Mouse (Mus musculus) left cerebral cortex, postnatal 4 days (tissue): ENCODE data around the gene Arhgap15. TPM values are rescaled to one million over a fixed set of nuclear protein-coding genes. Genes with fewer than 3 reads are reported as not detected.

Experiments
- DNase-seq: peaks from one replicate; pipeline ENCODE4 v3.0.0-alpha.2; 2022
- intact Hi-C: fragments of 180-260 bp; cut with DNase I; formaldehyde crosslinking; loops from one replicate; pipeline ENCODE4 v1.15.1; 2025
- total RNA-seq, 2 experiments: library from RNA; stranded (reverse); gene quantifications; 2 replicates each; pipeline ENCODE4 v1.2.3; 2021

Arhgap15 gene
- total RNA-seq, 2 experiments from 2014 or later, result 2.1 to 2.6 TPM

DNA sequence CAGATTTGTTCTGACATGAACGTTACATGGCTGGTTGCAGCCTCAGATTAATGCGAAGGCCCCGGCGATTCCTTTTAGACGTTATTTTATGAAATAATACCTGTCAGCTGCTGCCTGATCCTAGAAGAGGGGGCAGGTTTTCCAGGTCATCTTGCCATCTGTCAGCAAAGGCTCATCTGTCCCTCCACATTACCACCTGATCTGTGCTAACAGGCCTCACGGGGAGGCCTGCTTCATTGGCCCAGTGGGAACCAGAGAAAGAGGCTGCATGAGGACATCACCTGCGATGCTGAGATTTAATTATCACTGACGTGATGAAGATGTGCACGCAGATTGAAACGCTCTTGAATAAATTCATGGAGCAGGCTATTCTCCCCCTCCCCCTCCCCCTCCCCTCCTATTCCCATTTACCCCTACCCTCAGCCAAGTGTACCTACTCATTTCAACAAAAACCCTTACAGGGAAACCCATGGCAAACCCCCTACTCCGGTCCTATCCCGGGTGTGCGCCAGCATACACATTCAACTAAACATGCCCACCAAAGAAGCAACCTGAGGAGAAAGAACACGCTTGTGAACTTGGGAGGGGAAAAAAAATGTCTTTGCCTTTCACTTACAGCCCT is 268.9 kb downstream of the Arhgap15 start:
- peak; percentile 45 for DNase-seq
- intact Hi-C loops, result no loop called here

DNA sequence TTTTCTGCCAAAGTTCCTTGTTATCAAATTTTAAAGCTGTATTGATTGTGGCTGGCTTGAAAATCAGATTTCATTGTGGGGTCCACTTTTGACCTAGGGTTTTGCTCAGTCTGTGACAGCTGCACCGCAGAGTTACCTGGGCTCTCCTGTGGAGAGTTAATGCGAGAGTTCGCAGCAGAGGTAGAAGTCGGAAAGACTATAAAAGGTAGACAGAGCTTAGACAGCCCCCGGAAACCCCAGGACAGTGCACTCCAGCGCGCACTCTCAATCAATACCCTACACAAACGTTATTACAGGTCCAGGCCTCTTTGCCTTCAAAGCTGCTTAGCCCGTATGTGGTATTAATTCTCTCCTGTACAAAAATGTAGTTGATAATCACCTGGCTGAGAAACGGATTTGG is 269.4 kb downstream of the Arhgap15 start:
- no peak for DNase-seq
- intact Hi-C loops, result no loop called here

DNA sequence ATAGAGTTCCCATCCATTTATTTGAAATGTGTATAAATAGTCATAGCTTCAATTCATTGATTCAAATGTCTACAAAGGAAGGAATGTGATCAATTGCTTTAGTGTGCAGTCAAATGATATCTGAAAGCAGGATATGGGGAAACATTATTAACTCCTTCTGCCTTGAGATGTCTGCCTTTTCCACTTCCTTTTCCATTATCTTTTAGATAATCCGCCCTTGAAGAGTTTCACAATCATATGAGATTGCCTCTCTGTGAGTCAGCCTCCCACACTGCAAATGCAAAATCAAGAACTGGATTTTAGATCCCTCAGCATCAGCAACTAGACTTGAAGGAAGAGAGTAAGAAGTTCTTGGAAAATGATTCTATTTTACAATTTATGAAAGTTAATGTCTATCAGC is 276.1 kb downstream of the Arhgap15 start:
- no peak for DNase-seq
- intact Hi-C loops, result no loop called here

DNA sequence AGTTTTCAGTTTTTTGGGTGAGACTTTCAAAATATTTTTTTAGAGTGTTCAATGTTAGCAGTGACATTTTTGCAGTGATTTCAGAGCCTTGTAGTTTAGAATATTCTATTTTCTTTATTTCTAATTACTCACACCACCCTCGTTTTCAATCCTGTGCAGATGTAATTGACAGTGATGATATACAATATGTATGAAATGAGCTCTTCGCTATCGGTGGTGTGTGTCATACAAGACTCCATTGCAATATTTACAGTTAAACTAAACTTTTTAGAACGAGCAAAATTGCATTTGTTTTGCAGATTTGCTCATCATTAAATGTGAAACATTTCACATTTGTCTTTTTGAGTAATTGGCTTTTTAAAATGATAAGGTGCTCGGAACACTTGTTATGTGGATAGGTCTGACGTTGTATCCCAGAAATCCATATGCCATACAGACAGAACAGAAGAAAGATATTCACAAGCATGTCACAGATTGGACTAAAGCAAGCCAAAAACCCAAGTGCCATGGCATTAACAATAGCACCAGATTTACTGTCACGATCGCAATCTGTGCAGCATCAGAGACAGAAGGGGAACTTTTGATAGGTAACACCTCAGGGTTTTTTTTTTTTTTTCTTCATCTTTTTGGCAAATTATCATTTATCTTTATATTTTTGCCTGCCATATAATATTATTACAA is 280.6 kb downstream of the Arhgap15 start:
- DNase-seq, result no peak
- intact Hi-C loops, result no loop called here

DNA sequence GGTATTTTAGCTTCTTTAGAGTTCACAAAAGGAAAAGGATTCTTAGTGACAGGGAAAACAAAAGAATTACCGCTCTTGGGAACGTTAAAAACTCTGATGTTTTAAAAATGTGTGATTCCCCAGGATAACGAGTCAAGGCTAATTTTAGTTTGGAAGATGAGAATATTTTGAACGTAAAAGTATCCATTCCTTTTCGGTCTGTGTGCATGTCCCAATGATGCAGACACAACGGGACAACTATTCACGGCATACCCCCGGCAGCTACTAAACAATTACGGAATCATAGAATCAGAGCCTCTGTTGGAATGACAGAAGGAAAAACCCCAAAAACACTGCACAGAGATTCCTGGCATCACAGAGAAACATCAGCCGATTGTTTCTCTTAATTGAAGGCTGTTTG is 281.2 kb downstream of the Arhgap15 start:
- DNase-seq, result no peak
- intact Hi-C loops, result no loop called here

DNA sequence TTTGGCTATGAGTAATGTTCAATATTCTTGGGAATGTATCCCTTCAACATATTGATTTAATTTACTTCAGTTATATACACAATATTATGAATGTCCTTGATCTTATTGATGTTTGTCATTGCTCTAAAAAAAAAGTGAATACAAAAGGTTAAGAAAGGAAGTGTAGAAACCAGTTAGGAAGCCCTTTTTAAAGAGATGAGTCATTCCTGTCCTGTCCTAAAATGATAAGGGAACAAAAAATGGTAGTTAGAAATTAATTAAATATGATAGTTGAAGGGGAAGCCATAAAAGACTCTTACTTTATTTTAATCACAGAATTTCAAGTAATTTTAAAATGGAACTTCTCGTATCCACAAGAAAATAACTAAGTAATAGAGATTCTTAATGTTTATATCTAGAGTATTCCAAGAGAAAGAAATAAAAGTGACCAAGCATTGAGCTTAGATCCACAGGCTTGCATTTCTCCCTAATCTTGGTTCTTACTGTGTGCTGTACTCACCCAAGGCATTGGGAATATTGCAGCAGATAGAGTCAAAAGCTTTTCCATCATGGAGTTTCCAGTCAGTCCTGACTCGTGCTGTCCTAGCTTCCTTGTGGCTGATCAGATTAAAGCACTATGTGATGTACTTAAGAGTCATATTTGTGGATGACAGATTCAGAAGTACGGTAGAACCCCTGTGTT is 291.0 kb downstream of the Arhgap15 start:
- intact Hi-C loops, result no loop called here
- no peak for DNase-seq

DNA sequence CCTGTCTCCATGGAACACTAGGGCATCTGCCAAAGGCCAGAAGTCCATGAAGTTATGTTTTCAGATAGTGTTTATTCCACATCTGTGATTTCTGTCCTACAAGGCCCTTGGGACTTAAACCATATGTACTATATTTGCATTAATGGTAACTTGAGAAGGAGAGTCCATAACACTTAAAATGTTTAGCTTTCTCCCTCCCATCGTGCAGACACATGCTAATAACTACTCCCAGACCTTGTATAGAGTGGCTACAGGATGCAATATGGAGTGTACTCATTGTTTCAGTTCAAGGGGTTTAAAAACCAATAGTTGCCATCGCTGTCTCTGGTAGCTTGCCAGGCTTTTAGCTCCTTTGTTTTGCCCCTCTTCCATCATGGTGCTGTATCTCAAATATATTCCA is 295.5 kb downstream of the Arhgap15 start:
- intact Hi-C loops, result no loop called here
- DNase-seq, result no peak

DNA sequence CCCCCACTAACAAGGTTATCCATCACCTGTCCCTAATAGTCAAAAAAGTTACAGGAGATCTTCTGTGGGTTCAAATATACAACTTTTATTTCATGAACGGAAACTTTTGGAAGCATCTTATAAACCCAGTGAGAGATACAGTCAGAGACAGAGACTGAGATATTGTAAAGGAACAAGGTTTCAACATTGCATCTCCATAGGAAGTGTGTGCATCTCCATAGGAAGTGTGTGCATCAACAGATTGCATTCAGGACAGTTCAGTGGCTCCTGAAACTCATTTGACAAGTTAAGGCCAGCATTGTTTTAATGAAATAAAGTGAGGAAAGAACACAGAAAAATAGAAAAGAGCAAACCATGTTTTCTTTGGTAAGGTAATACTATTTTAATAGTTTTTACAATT is 296.0 kb downstream of the Arhgap15 start:
- intact Hi-C loops, result no loop called here
- DNase-seq, result no peak

DNA sequence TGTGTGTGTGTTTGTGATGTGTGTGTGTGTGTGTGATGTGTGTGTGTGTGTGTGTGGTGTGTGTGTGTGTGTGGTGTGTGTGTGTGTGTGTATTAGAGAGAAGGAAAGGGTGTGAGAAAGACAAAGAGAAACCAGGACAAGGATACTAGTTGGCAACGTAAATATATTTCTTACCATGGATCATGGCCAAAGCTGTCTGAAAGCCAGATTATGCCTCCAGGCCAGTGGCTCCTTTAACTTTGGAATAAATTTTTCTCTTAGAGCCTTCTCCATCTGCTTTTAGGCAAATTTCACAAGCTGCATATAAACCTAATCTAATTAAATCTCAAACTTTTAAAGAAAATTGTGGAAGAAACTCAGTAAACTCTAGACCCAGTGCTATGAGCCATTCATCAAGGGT is 296.6 kb downstream of the Arhgap15 start:
- intact Hi-C loops, result no loop called here
- DNase-seq, result no peak

DNA sequence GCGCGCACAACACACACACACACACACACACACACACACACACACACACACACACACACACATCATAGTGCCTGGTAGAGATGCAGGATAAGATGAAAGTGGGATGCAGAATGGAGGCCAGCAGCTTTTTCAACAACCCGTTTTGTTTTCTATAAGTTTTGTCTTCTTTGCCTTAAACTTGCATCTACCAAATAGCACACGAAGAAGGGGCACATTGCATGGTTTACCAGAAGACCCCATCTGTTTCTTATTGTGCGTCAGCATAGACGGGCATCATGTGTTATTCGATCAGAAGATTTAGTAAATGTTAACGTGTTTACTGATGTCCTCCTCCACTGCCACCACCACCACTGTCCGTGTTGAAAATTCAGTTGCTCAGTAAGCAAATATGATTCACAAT is 311.7 kb downstream of the Arhgap15 start:
- intact Hi-C loops, result no loop called here
- DNase-seq, result no peak

DNA sequence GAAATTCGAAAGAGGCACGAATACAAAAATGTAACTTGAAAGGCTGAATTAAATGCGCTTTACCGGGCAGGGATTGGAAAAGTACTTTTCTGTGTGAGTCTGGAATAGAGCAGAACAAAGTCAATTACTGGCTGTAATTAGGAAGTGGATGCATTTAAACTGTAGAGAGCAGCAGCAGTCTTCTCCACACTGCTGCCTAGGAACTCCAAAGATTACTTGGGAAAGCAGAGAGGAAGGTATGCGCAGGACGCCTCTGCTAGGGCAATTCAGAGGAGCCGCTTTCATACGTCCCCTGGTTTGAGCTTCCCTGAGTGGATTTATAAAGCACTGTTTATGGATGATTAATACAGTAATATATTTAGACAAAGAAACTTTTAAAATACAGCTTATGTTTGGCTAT is 312.1 kb downstream of the Arhgap15 start:
- intact Hi-C loops, result no loop called here
- no peak for DNase-seq

DNA sequence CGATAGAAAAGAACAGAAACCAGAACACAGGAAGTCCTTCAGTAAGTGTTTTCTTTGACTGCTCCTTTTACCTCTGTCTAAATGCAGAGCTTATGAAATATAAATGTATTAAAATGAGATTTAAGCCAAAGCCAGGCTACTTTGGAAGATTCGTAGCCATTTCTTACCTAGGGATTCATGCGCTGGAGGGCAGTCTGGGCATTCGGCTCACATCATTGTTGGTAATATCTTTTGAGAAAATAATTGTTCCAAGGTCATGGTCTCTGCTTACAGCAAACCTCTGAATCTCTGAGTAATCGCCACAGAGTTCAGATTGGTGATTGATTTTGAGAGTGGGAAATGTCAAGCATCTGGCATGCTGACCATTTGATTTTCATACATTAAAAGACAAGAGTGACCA is 316.4 kb downstream of the Arhgap15 start:
- intact Hi-C loops, result no loop called here
- no peak for DNase-seq

DNA sequence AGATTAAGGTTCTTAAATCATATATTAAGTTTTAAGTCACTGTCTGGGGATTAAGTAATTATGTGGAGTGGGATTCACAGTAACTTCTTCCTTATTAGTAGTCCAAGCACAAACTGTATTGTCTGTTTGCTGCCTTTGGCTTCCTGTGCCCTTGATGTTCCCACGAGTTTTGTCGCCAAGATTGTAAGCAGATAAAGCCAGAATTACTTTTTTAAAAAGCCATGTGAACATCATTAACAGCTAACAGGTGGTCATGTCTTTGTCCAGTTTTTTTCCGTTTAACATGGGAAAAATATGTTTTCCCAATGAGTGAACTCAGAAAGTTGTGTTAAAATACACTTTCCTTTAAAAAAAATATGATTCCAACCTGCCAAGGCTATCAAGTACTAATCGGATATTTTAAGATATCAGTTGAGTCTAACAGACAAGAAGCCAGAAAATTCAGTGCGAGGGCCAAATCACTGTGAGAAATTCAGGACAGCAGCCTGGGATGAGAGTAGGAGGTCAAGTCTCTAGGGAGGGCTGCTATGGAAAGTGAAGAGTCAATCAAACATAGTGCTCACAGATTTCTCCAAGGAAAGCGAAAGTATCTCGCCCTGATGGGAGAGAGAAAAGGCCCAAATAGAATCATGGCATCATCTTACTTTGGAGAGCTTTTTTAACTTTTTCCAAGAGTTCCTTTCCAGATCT is 319.7 kb downstream of the Arhgap15 start:
- intact Hi-C loops, result no loop called here
- DNase-seq, result peak; percentile 5

DNA sequence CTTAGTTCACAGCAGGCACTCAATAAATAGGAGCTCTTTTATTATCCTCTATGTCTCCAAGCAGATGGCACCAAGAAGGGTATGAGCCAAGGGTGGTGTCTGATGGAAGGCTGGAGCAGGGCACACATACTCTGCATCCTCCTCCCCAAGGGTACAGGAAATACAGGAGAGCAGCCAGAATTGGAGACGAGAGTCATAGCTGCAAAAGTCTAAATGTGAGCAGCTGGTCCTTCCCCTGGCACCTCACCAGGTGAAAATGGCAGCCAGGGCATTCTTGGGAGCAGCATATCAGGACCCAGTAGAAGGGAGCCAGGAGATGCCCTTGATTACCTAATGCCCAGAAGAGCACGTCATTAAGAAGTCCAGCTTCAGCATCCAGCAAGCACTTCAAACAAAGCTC is 320.3 kb downstream of the Arhgap15 start:
- DNase-seq, result peak; percentile 72
- intact Hi-C loops, result no loop called here

DNA sequence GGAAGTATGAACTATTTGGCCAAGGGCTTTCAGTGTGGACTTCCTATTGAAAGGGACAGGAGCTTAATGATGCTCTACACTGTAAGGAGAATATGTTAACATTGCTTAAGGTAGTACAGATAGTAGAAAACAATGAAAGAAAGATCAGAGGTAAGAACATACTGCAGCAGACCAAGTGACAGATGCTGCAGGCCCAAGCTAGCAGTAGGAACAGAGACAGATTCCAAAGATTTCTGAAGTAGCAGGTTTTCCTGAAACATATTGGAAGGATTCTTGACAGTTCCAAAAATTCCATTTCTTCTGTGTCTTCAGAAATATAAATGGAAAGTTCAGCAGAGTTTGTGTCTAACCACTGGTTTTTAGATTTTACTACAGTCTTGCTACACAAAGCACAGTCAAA is 327.9 kb downstream of the Arhgap15 start:
- intact Hi-C loops, result no loop called here
- DNase-seq, result no peak

DNA sequence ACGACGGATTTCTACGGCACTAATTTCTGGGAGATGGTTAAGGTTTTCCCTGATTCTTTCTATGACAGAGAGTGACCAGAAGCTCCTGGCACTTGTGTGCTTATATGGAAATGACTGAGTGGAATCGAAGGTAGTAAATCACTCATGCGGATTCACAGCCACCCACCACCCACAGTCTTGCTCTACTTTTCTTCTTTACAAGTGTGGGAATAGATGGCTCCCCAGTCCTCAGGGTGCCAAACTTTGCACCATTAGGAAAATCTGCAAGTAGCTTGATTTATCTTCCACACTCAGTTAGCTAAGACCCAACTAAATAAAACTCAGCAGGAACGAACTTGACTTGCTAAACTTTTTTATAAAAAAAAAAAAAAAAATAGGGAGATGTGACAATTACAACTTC is 331.9 kb downstream of the Arhgap15 start:
- intact Hi-C loops, result no loop called here
- DNase-seq, result no peak

DNA sequence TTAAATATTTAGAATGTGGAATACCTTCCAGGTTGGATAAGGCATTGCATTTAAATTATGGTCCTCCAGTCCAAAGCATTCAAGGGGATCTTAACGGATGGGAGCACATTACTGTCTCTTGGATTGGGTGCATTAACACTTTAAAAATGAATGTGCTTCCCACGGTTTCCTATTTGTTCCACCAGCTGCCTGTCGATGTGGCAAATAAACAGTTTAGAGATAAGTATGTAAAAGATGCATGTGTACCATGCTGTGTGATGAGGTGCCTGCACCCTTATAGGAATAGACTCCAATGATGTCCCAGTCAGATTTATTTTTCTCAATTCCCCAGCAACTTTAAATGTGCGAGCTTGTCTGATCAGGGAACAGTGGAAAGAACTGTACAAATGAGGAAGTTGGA is 332.6 kb downstream of the Arhgap15 start:
- DNase-seq, result no peak
- intact Hi-C loops, result no loop called here

DNA sequence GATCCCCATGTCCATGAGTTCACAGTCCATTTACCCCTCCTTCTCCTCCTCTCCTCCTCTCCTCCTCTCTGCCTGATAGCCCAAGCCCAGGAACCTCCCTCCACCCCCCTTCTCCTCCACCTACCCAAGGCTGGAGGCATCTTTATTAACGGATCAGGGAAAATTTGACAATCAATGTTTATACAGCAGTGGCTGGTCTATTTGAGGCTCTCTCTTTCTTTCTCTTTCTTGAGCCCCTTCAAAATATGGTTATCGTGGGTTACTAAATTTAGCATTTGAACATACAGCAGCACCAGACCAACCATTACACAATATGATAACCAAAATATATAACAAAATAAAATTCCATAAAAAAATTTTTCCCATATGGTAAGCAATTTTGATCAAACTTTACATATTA is 335.8 kb downstream of the Arhgap15 start:
- intact Hi-C loops, result no loop called here
- DNase-seq, result no peak

DNA sequence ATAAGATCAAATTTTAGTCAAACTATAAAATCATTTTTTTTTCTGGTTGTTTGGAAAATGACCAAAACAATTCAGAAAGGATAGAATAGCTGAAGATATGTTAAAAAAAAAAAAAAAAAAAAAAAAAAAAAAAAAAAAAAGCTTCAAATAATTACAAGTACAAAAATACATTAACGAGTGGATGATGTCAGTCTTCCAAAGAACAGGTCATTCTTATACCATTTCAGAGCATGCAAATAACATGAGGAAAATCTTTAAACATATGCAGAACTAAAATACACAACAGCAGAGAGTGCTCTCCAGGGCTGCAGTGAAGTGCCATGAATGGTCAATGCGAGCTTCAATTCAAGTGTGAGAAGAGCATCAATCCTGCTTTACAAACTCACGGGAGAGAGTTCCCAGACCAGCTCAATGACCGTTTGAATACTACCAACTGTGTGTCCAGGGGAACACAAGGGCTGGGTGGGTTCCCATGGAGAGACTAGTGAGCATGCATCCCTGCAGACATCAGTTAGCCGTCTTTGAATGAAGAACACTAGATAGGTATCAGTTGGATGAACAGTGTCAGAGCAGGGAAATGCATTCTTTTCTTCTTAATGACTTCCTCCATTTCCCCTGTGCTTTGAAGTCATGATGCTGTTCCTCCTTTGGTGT is 337.9 kb downstream of the Arhgap15 start:
- intact Hi-C loops, result no loop called here
- DNase-seq, result no peak

DNA sequence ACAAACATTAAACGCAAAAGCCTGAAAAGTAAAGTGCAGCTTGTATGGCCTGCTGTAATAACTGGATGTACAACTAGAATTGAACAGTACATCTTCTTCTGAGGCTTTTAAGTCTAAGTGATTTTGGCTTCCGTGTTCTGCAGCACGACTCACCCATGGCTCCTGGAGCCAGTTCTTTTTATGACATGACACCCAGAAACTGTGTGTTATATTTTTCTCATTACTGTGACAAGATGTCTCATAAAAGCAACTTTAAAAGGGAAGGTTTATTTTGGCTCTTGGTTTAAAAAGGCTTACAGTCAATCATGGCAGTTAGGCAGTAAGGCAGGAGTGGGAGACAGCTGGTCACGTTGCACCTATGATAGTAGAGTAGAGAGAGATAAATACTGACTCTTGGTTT is 349.9 kb downstream of the Arhgap15 start:
- intact Hi-C loops, result no loop called here
- DNase-seq, result no peak

DNA sequence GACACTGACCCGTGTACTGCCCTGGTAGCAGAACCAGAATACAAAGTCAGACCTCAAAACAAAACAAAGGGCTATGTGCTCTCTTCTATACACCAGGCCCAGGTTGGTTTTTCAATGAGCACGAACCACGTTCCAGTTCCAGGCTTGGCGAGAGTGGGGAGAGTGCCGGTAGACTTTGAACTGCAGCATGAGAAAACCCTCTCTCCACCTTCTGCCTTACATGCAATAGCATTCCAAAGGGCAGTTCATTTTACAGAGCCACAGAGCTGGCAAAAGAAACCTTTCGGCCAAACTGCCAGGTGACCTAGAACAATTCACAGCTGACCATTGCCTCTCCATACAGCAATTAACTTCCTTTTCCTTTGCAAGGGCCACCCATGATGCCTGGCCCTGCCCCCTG is 353.7 kb downstream of the Arhgap15 start:
- intact Hi-C loops, result no loop called here

More for the DNA sequence above, 353.7 kb downstream of the Arhgap15 start:
- no peak for DNase-seq
